Mouse (Mus musculus): ENCODE measurements at regions not wholly inside any gene's neighbourhood (a gene's known extent, or its start where the extent isn't known, plus 50 kb on each side); places are given as distances from the start of the nearest gene placed in this dataset.
A peak's percentile ranks its signal among the peaks of the same experiment; 100 is the strongest.
"Not testable (repeated sequence)": the region's sequence is repeated elsewhere in the genome, so short reads cannot be mapped to it uniquely, and the experiment has no call there.

GRCm38 (mm10) chr11:24296893-24297624 is 219.2 kb downstream of the Bcl11a start:
- ATAC-seq (ENCODE audit: low TSS enrichment): no peak

DNA sequence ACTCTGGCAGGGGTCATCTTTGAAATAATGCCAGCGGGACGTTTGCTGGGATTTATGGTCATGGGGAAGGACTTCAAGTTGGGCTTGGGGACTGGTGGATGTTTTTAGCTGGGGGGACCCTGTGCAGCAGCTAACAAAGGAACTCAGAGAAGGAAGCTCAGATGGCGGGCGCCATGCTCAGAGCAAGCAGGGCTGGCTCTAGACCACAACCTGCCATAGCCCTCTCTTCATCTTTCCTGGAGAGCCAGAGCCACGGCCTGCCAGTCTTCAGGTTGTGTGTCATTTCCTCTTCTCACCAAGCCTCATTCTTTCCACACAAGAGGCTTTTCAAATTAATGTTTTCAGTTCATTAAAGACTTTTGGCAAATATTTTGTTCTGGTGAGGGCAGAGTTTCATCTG is 219.9 kb downstream of the Bcl11a start:
- ATAC-seq (ENCODE audit: low TSS enrichment): no peak

- ATAC-seq (ENCODE audit: low TSS enrichment): no peak
Measured at GRCm38 (mm10) chr11:24300351-24300750, 222.5 kb downstream of the Bcl11a start.

DNA sequence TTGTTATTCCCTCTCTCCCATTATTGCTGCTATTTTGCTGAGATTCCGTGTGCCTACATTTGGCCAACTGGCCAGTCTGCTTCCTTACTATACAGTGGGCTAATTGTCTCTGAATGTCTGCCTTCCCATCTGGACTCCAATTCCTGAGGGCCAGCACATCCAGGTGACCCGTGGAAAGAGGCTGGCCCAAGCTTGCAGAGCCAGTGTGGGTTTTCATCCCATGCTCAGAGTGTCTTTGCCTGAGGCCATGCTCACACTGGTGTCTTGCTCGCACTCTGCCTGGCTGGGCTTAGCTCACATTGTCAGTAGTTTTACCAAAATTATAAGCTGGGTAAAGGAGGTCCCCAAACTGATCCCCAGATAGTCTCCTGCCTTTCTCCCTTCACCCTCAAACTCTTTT is 223.3 kb downstream of the Bcl11a start:
- no peak for ATAC-seq (ENCODE audit: low TSS enrichment)

GRCm38 (mm10) chr11:24305145-24305553 is 227.3 kb downstream of the Bcl11a start:
- 0 out of 2 replicates have a peak, but pooled peaks have one; percentile 17 for ATAC-seq (ENCODE audit: low TSS enrichment)

DNA sequence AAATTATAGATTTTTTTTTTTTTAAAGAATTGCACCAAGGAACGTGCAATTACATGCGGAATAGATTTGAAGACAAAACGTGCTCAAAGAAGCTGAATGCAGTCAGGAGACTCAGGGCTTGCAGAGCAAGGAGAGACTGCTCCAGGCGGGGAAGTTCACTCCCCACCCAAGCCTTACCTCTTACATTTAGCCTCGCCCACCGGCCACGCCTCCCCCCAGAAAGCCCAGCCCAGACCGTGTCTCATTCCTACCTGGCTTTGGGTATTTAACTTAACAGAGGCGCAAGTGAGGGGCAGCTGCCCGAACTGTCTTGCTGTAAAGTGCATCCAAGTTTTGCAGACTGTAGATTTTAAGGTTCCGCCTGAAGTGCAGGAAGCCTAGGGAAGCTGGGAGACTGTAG is 227.8 kb downstream of the Bcl11a start:
- ATAC-seq (ENCODE audit: low TSS enrichment): no peak

- no peak for ATAC-seq (ENCODE audit: low TSS enrichment)
Measured at GRCm38 (mm10) chr11:24306101-24306500, 228.2 kb downstream of the Bcl11a start.

GRCm38 (mm10) chr11:24307601-24308252 is 229.9 kb downstream of the Bcl11a start:
- ATAC-seq (ENCODE audit: low TSS enrichment): 0 out of 2 replicates have a peak, but pooled peaks have one; percentile 15

- no peak for ATAC-seq (ENCODE audit: low TSS enrichment)
Measured at GRCm38 (mm10) chr11:24308253-24308633, 230.4 kb downstream of the Bcl11a start.

GRCm38 (mm10) chr11:24314046-24314445 is 236.2 kb downstream of the Bcl11a start:
- ATAC-seq (ENCODE audit: low TSS enrichment): no peak

DNA sequence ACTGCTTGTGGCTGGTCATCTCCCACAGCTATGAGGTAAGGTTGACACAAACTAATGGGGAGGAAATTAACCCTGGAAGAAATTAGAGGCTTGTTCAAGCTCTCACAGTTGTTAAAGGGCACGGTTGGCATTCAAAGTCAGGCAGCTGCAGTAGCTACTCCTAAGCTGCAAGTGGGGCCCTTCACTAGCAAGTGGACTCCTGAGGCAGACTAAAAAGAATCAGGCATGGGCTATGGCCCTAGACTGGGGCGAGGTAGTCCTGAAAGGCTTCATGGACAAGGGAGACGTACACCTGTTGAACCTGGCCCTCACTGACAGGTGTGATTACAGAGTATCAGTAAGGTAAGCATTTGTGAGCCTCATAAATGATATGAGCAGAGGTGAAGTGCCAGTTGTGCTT is 237.7 kb downstream of the Bcl11a start:
- no peak for ATAC-seq (ENCODE audit: low TSS enrichment)

- peak; percentile 77 for ATAC-seq (ENCODE audit: low TSS enrichment)
Measured at GRCm38 (mm10) chr11:24316198-24316597, 238.3 kb downstream of the Bcl11a start.

- ATAC-seq (ENCODE audit: low TSS enrichment): no peak
Measured at GRCm38 (mm10) chr11:24317989-24318735, 240.3 kb downstream of the Bcl11a start.

DNA sequence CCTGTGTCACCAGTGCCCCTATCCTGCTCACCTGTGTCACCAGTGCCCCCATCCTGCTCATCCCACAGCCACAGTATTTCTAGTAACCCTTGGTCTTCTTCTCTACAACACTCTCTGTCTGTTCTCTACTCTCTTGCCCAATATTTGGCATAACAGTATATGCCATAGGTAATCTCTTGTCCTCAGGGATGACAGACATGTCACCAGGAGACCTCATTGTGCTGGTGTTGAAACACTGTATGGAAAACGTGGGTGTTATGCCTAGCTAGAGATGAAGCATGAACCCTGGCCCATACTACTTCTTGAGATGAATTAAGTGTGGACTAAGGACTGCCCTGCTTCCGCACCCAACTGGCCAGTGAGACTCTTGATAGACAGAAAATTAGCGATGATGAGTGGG is 241.4 kb downstream of the Bcl11a start:
- no peak for ATAC-seq (ENCODE audit: low TSS enrichment)

- not testable (repeated sequence) for ATAC-seq (ENCODE audit: low TSS enrichment)
Measured at GRCm38 (mm10) chr11:24322412-24322811, 244.6 kb downstream of the Bcl11a start.

DNA sequence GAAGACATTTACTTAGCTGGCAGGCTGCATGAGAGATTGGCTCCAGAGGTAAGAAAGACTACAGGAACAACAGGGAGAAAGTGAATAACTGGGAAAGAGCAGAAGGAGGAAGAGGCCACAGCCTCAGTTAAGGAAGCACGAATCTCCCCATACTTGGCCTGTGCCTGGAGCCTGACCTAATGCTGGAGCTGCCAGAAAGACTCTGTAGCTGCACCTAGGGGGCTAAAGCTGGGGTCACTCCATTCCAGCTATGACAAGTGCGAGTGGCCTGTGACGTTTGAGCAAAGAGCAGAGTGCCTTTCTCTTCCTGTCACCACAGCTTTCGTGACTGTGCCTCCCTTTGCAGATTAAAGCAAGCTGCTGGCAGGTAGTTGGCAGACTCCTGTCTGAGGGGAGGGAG is 250.6 kb downstream of the Bcl11a start:
- ATAC-seq (ENCODE audit: low TSS enrichment): no peak

- no peak for ATAC-seq (ENCODE audit: low TSS enrichment)
Measured at GRCm38 (mm10) chr11:24330366-24331124, 252.7 kb downstream of the Bcl11a start.

- no peak for ATAC-seq (ENCODE audit: low TSS enrichment)
Measured at GRCm38 (mm10) chr11:24332241-24332640, 254.4 kb downstream of the Bcl11a start.

DNA sequence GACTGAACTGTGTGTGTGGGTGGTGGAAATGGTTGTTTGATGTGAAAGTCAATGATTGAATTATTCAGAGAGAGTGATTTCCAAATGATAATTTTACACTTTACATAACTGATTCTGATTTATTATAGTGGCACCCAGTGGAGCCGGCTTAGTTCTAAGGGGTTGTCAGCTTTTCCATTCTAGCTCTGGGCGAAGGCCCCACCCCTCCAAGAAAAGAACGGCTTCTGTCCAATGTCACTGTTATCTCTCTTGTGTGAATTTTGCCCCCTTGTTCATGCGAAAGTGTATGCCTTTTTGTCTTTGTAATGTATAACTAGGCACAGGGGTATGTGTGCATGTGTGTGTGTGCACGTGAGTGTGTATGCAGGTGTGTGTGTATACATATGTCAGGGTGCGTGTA is 255.3 kb downstream of the Bcl11a start:
- ATAC-seq (ENCODE audit: low TSS enrichment): no peak

GRCm38 (mm10) chr11:24335256-24335655 is 257.4 kb downstream of the Bcl11a start:
- ATAC-seq (ENCODE audit: low TSS enrichment): no peak

DNA sequence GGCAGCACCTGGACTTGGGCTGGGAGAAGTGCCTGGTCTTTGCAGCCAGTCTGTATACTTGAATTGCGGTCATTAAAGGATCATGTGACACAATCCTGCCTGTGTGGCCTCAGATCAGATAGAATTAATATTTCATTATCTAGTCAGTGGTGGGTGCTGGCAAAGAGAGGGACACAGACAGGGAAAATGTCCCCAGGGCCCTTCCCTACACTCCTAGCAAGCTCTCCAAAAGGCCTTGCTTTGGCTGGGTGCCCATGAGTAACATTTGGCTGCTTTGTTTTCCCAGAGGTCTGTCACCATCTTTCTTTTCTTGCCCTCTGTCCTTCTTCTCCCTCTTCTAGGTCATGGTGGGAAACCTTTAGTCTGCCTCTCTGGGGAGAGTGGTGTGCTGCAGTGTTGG is 260.3 kb downstream of the Bcl11a start:
- ATAC-seq (ENCODE audit: low TSS enrichment): no peak

- ATAC-seq (ENCODE audit: low TSS enrichment): no peak
Measured at GRCm38 (mm10) chr11:24339061-24339460, 261.2 kb downstream of the Bcl11a start.
